Mouse (Mus musculus) right cerebral cortex, postnatal 10 days (tissue): ENCODE measurements at regions not wholly inside any gene's neighbourhood (a gene's known extent, or its start where the extent isn't known, plus 50 kb on each side); places are given as distances from the start of the nearest gene placed in this dataset.
"Not testable (repeated sequence)": the region's sequence is repeated elsewhere in the genome, so short reads cannot be mapped to it uniquely, and the experiment has no call there.

Source experiments
- DNase-seq, 2 experiments: peaks; one replicate each; pipeline ENCODE4 v3.0.0; 2021; ENCODE audit warnings: low spot score in 2 of 2

- peak in 1 of 2 experiments; percentile 17 for DNase-seq
Observed at GRCm38 (mm10) chr3:109224526-109224925, 101.6 kb downstream of the Slc25a24 start.

- no peak for DNase-seq
Observed at GRCm38 (mm10) chr3:109234275-109234674, 106.2 kb upstream of the Vav3 start.

GRCm38 (mm10) chr3:109236918-109237317 lies 103.5 kb upstream of the Vav3 start:
- no peak for DNase-seq

- DNase-seq = no peak
Observed at GRCm38 (mm10) chr3:109243491-109243890, 97.0 kb upstream of the Vav3 start.

- no peak for DNase-seq
Observed at GRCm38 (mm10) chr3:109248801-109249200, 91.7 kb upstream of the Vav3 start.

- no peak for DNase-seq
Observed at GRCm38 (mm10) chr3:109249359-109249758, 91.1 kb upstream of the Vav3 start.

- no peak for DNase-seq
Observed at GRCm38 (mm10) chr3:109249989-109250388, 90.5 kb upstream of the Vav3 start.

- DNase-seq = no peak
Observed at GRCm38 (mm10) chr3:109251716-109252115, 88.7 kb upstream of the Vav3 start.

- no peak for DNase-seq
Observed at GRCm38 (mm10) chr3:109254001-109254630, 86.3 kb upstream of the Vav3 start.

- peak in 1 of 2 experiments; percentile 25 for DNase-seq
Observed at GRCm38 (mm10) chr3:109254957-109255356, 85.5 kb upstream of the Vav3 start.

GRCm38 (mm10) chr3:109256723-109257122 lies 83.7 kb upstream of the Vav3 start:
- DNase-seq = no peak

- not testable (repeated sequence) for DNase-seq
Observed at GRCm38 (mm10) chr3:109266947-109267346, 73.5 kb upstream of the Vav3 start.

GRCm38 (mm10) chr3:109270783-109271182 lies 69.7 kb upstream of the Vav3 start:
- DNase-seq = no peak

- peak; percentile 26 to 54 for DNase-seq
Observed at GRCm38 (mm10) chr3:109273074-109273801, 67.2 kb upstream of the Vav3 start.

- no peak for DNase-seq
Observed at GRCm38 (mm10) chr3:109273802-109274155, 66.7 kb upstream of the Vav3 start.

- no peak for DNase-seq
Observed at GRCm38 (mm10) chr3:109279086-109279485, 61.4 kb upstream of the Vav3 start.

GRCm38 (mm10) chr3:109286590-109286989 lies 53.9 kb upstream of the Vav3 start:
- DNase-seq = no peak
